Mouse (Mus musculus): Measurements from ENCODE around the gene Nhlh1. TPM values are rescaled to one million over a fixed set of nuclear protein-coding genes. Genes with fewer than 3 reads are reported as not detected.

Nhlh1 gene
- total RNA-seq, 4 experiments from 2014 or later = 0.14 to 0.70 (median 0.24) TPM

DNA sequence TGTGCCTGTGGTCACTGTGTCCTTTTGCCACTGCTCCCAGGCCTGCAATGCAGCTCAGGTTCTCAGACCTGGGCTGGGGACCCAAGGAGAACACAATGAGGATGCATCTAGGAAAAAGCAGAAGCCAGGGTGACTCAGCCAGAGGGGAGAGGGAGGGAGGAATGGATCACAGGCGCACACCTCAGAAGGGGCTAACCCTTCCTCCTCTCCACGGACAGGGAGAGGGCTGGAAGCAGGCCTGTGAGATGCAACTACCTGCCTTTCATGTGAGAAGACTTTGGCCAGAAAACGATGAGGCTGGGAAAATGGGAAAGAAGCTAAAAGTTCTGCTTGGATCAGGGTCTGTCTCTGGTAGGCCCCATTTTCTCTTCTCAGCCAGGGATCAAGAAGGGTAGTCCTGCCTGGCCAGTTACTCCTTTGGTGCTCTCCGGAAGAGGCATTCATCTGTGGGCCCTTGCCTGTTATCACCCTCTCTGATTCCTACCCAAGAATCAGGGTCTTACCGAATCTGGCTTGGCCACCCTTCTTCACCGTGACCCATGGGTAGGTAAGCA, 39.8 kb downstream of the Nhlh1 start:
- DNase-seq (ENCODE audit: low spot score in 2 of 2) = no peak

GRCm38 (mm10) chr1:172016660-172017516, 40.5 kb downstream of the Nhlh1 start:
- DNase-seq (ENCODE audit: low spot score in 2 of 2) = no peak

- DNase-seq (ENCODE audit: low spot score in 2 of 2) = no peak
These were observed 41.3 kb downstream of the Nhlh1 start for GRCm38 (mm10) chr1:172016031-172016430.

DNA sequence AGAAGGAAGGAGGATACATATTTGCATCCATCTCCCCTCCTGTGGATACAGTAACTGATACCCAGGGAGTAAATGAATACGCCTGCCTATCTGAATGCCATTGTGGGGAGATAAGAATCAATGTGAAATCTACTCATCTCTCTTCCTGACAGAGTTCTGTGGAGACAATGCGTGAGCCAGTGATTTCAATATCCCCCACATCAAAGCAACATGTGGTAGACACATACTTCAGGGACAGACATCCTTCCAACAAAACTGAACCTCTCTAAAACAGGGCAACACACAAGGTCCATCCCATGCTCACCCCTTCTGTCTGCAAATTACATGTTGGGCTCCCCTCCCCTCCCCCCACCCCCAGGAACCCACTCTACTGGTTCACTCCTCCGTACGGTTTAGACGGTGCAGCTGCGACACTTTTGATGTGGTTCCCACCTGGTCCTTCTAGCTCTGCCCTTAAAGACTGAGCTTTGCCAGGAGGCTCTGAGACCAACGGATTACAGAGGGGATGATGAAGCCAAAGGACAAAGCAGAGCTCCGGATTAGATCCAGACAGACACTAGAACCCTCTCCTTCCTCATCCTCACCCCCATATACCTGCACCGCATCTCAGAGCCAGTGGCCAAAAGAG, 41.9 kb downstream of the Nhlh1 start:
- DNase-seq (ENCODE audit: low spot score in 2 of 2) = no peak

DNA sequence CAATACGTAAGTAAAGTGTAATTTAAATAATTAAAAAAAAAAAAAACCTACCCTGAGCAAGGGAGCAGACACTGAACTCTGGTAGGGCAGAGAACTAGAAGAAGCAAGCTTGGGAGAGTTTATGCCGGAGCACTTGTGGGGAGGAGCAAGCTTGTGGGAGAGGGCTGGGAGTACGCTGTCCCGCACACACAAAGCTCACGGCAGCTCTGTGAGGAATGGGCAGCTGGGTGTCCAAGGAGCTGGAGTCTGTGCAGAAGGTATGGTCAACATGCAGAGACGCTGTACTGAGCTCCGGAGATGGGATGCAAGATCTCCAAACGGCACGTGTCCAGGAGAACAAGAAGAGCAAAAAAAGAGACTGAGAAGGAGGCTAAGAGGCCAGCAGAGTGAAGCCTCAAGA, 42.6 kb downstream of the Nhlh1 start:
- no peak for DNase-seq (ENCODE audit: low spot score in 2 of 2)

DNA sequence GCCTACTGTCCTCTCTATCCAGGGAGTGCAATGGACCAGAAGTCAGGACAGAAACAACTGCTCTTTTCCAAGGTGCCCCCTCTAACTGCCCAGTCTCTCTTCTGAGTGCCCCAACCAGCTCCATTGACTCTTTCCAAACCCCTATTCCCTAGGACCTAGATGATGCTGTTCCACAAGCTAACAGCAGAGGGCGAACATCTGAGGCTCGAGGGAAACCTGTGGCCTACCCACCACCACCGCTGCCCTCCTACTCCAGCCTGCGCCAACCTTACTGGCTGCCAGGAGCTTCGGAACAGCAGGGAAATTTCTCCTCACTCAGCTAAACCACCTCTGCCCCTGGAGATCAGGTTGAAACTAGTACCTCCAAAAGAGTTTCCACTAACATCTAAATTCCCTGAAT, 45.3 kb downstream of the Nhlh1 start:
- DNase-seq (ENCODE audit: low spot score in 2 of 2) = peak in 1 of 2 experiments; percentile 49

GRCm38 (mm10) chr1:172010042-172010824, 47.1 kb downstream of the Nhlh1 start:
- DNase-seq (ENCODE audit: low spot score in 2 of 2) = no peak

GRCm38 (mm10) chr1:172009406-172009805, 48.0 kb downstream of the Nhlh1 start:
- no peak for DNase-seq (ENCODE audit: low spot score in 2 of 2)

DNA sequence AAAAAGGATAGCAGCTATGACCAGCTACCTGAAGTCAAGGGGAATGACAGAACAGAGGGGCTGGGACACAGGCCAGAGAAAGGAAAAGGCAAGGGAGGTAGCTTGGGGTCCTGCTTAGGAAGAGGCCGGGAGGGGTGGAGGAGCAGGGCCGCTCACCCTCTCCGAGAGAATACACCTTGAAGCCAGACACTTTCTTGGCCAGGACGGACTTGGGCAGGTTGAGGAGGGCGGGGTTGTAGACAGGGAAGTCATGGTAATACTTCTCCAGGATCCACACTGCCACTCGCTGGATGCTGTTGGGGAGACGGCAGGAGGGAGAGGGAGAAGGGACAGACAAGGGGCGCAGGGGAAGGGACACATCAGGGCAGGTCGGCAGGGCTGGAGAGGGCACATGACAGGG, 49.0 kb downstream of the Nhlh1 start:
- no peak for DNase-seq (ENCODE audit: low spot score in 2 of 2)

DNA sequence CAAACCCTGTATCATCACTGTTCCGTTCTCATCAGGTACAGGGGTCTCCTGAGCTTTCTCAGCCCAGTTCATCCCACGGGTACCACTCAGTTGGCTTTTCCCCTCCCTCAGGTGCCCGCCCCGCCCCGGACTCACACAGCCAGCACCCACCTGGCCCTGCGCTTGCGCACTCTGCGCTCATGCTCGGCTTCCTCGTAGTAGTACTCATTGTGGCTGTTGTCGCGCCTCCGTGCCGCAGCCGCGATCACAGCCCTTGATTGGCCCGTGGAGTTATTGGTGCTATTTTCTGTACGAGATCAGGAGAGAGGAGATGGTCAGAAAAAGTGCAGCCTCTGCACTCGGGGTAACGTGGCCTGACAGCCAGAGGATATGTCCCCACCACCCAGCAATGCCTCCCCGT, 49.6 kb downstream of the Nhlh1 start:
- DNase-seq (ENCODE audit: low spot score in 2 of 2) = no peak

Other genes with a start within 250 kb of the Nhlh1 start
- 10 to 100 TPM in 1 of 4 experiments, 1 to 10 TPM in 3; 2.5 to 12.7 (median 5.4) TPM for gene Cd84, start 217.9 kb downstream of the Nhlh1 start, total RNA-seq (2022)
- under 1 TPM in 3 of 4 experiments, not detected in 1; 0.25 to 0.37 (median 0.33) TPM for gene Gm10521, start 161.9 kb downstream of the Nhlh1 start, total RNA-seq (2022)
- gene Slamf6, start 140.1 kb downstream of the Nhlh1 start, total RNA-seq (2022) = 1 to 10 TPM in 1 of 4 experiments, under 1 TPM in 1, not detected in 2; 0.68 to 2.0 TPM
- 10 to 100 TPM; 12.9 to 17.1 (median 15.9) TPM for gene Vangl2, start 29.1 kb downstream of the Nhlh1 start, total RNA-seq (2022)
- gene Copa, start 25.0 kb upstream of the Nhlh1 start, total RNA-seq (2022) = 100 to 1,000 TPM; 138 to 149 (median 144) TPM
- 10 to 100 TPM; 62.4 to 69.8 (median 64.3) TPM for gene Ncstn, start 25.2 kb upstream of the Nhlh1 start, total RNA-seq (2022)
- 100 to 1,000 TPM in 1 of 4 experiments, 10 to 100 TPM in 3; 78.7 to 104 (median 83.8) TPM for gene Pex19, start 69.2 kb upstream of the Nhlh1 start, total RNA-seq (2022)
- 100 to 1,000 TPM; 118 to 125 (median 119) TPM for gene Dcaf8, start 90.5 kb upstream of the Nhlh1 start, total RNA-seq (2022)
- 100 to 1,000 TPM; 409 to 452 (median 428) TPM for gene Pea15a, start 149.2 kb upstream of the Nhlh1 start, total RNA-seq (2022)
- 1 to 10 TPM in 3 of 4 experiments, under 1 TPM in 1; 0.79 to 3.1 (median 2.0) TPM for gene Casq1, start 162.3 kb upstream of the Nhlh1 start, total RNA-seq (2022)
- not detected for gene Atp1a4, start 200.8 kb upstream of the Nhlh1 start, total RNA-seq (2022)
- 100 to 1,000 TPM; 256 to 294 (median 274) TPM for gene Igsf8, start 204.1 kb upstream of the Nhlh1 start, total RNA-seq (2022)
- 100 to 1,000 TPM; 623 to 677 (median 661) TPM for gene Atp1a2, start 240.5 kb upstream of the Nhlh1 start, total RNA-seq (2022)